Mouse (Mus musculus) T-helper 1 cell (primary cell): Measurements from ENCODE around the gene Ppm1n.

Source experiments
- in situ Hi-C: fragments of 300-600 bp; cut with MboI, MseI; formaldehyde crosslinking; loops from one replicate; pipeline ENCODE4 v1.15.1; 2025; ENCODE audit warnings: high pct_unique_total_duplicates

Ppm1n gene

GRCm38 (mm10) chr7:19282791-19283405, 3.0 kb upstream of the Ppm1n start:
- in situ Hi-C loops, result loop anchor here (5.0 kb wide), 2 partner anchors 51 to 106 kb away; partner anchors contain the start of gene Eml2

GRCm38 (mm10) chr7:19282385-19282784, 2.5 kb upstream of the Ppm1n start, which contains the start of gene Rtn2:
Gene Rtn2 (plus strand): TSS chr7:19282624.
- in situ Hi-C loops, result loop anchor here (5.0 kb wide), 2 partner anchors 50 to 105 kb away; partner anchors contain the start of gene Eml2

GRCm38 (mm10) chr7:19281680-19282304, 1.9 kb upstream of the Ppm1n start:
- in situ Hi-C loops, result loop anchor here (5.0 kb wide), 2 partner anchors 49 to 104 kb away; partner anchors contain the start of gene Eml2

GRCm38 (mm10) chr7:19279052-19279451, 812 bp downstream of the Ppm1n start:
- in situ Hi-C loops, result no loop called here

- in situ Hi-C loops, result no loop called here
Observed at GRCm38 (mm10) chr7:19276253-19276652, 3.6 kb downstream of the Ppm1n start.

GRCm38 (mm10) chr7:19272173-19272764, 7.6 kb downstream of the Ppm1n start:
- in situ Hi-C loops, result no loop called here

- in situ Hi-C loops, result no loop called here
Observed at GRCm38 (mm10) chr7:19271238-19272172, 8.4 kb downstream of the Ppm1n start, which contains the start of gene Vasp. Gene Vasp (minus strand): TSS chr7:19271817.

GRCm38 (mm10) chr7:19270509-19271237, 9.2 kb downstream of the Ppm1n start:
- in situ Hi-C loops, result no loop called here

GRCm38 (mm10) chr7:19269721-19270441, 10.0 kb downstream of the Ppm1n start:
- in situ Hi-C loops, result no loop called here

GRCm38 (mm10) chr7:19268993-19269681, 10.7 kb downstream of the Ppm1n start:
- in situ Hi-C loops, result no loop called here

- in situ Hi-C loops, result no loop called here
Observed at GRCm38 (mm10) chr7:19267051-19267450, 12.8 kb downstream of the Ppm1n start.

GRCm38 (mm10) chr7:19265928-19266822, 13.7 kb downstream of the Ppm1n start:
- in situ Hi-C loops, result no loop called here

- in situ Hi-C loops, result no loop called here
Observed at GRCm38 (mm10) chr7:19265147-19265546, 14.7 kb downstream of the Ppm1n start.

- in situ Hi-C loops, result no loop called here
Observed at GRCm38 (mm10) chr7:19258336-19258735, 21.5 kb downstream of the Ppm1n start.

- in situ Hi-C loops, result no loop called here
Observed at GRCm38 (mm10) chr7:19257390-19258022, 22.4 kb downstream of the Ppm1n start.

GRCm38 (mm10) chr7:19256567-19256966, 23.3 kb downstream of the Ppm1n start:
- in situ Hi-C loops, result no loop called here

GRCm38 (mm10) chr7:19255395-19255794, 24.5 kb downstream of the Ppm1n start:
- in situ Hi-C loops, result no loop called here

GRCm38 (mm10) chr7:19253437-19253836, 26.4 kb downstream of the Ppm1n start:
- in situ Hi-C loops, result no loop called here
